Comparison of ENCODE assay signal across 8 mouse cellular contexts in the genomic region with DNA sequence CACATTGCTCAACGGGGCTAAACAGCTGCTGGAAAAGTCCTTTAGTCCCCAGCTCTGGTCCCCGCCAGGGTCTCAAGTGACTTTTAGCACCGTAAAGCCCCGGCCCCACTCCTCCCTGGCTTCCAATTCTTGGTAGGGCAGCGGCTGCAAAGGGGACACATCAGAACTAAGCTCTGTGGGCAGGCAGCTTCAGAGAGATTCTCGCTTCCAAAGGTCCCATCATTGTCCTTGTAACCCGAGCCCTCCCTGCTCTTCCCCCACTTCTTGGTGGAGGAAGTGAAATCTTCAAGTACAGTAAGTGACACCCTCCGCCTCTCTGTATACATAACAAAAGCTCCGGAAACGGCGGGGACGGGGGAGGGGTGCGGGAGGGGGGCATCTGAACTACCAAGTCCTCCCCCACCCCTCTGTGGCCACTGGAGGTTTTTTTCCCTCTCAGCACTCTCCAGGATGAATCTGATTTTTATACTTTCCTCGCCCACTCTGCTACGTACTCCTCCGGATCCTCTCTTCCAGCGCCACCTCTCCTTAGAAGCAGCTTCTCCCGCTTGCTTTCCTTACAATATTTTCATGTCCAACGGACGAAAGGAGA. TPM values are rescaled to one million over a fixed set of nuclear protein-coding genes. Genes with fewer than 3 reads are reported as not detected.
DNase-seq lines count a peak whose midpoint lies in the region; ATAC-seq and TF ChIP-seq lines count a peak whose summit lies in the region.

A gene (plus strand): TSS at position 195 of the 592 bp plus-strand sequence.

- peak within 1 kb of the TSS; percentile 77 for H3K4me2 ChIP-seq in embryonic facial prominence, embryonic 13.5 days
- peak within 1 kb of the TSS; percentile 92 for H3K4me2 ChIP-seq in heart, embryonic 13.5 days
- peak within 1 kb of the TSS; percentile 84 for H3K4me2 ChIP-seq in kidney, embryonic 16.5 days (replicated peaks; ENCODE audit: low read depth, low read length)
- H3K4me2 ChIP-seq in liver, embryonic 14.5 days (ENCODE audit: low read depth): peak within 1 kb of the TSS; percentile 75
- peak within 1 kb of the TSS; percentile 74 for H3K4me2 ChIP-seq in myocyte (ENCODE audit: low read depth)

- WGBS in embryonic facial prominence, embryonic 13.5 days: 0% methylated on average over 20 of the region's 20 CpGs
- under 1% methylated on average over 20 of the region's 20 CpGs for WGBS in heart, embryonic 13.5 days
- under 1% methylated on average over 20 of the region's 20 CpGs for WGBS in kidney, embryonic 16.5 days
- under 1% methylated on average over 20 of the region's 20 CpGs for WGBS in liver, embryonic 14.5 days (ENCODE audit: insufficient replicate concordance)

- peak within 1 kb of the TSS; percentile 73 for H3K9ac ChIP-seq in embryonic facial prominence, embryonic 13.5 days
- H3K9ac ChIP-seq in heart, embryonic 13.5 days: peak within 1 kb of the TSS; percentile 83
- H3K9ac ChIP-seq in kidney, embryonic 16.5 days (replicated peaks; ENCODE audit: low read length): peak within 1 kb of the TSS; percentile 68
- H3K9ac ChIP-seq in liver, embryonic 14.5 days (replicated peaks): no peak within 1 kb of the TSS; the same call in 1 of the 2 replicates

- TF ChIP-seq CTCF in liver, embryonic 14.5 days (IDR thresholded peaks at IDR 0.05; ENCODE audit: low read depth): no peak
- no peak for TF ChIP-seq CTCF in testis, adult 2 months (IDR thresholded peaks at IDR 0.05; ENCODE audit: control insufficient read depth, insufficient read depth, insufficient replicate concordance, low read depth, low read length)

- no peaks in the 10 kb centered on the region for H3K79me2 ChIP-seq in myocyte (ENCODE audit: control insufficient read depth, insufficient read depth)

- H3K9me3 ChIP-seq in embryonic facial prominence, embryonic 13.5 days: no peaks in the 10 kb centered on the region
- no peaks in the 10 kb centered on the region for H3K9me3 ChIP-seq in heart, embryonic 13.5 days
- no peaks in the 10 kb centered on the region for H3K9me3 ChIP-seq in kidney, embryonic 16.5 days (ENCODE audit: low read length)
- no peaks in the 10 kb centered on the region for H3K9me3 ChIP-seq in liver, embryonic 14.5 days (ENCODE audit: control insufficient read depth, low read length)

- H3K36me3 ChIP-seq in embryonic facial prominence, embryonic 13.5 days: no peaks in the 10 kb centered on the region
- H3K36me3 ChIP-seq in heart, embryonic 13.5 days: no peaks in the 10 kb centered on the region
- no peaks in the 10 kb centered on the region for H3K36me3 ChIP-seq in kidney, embryonic 16.5 days (ENCODE audit: insufficient read depth, low read length)
- no peaks in the 10 kb centered on the region for H3K36me3 ChIP-seq in liver, embryonic 14.5 days (replicated peaks; ENCODE audit: control insufficient read depth, insufficient read depth, low read depth)
- no peaks in the 10 kb centered on the region for H3K36me3 ChIP-seq in myocyte (ENCODE audit: control insufficient read depth, insufficient read depth)
- no peaks in the 10 kb centered on the region for H3K36me3 ChIP-seq in testis, adult 2 months (ENCODE audit: control insufficient read depth, insufficient read depth, low read length)

- peak; percentile 52 to 59 for DNase-seq in B cell, adult 2 months
- DNase-seq in adipocyte (ENCODE audit: low spot score): peak; percentile 50
- peak in 1 of 3 experiments; percentile 1 for DNase-seq in liver, embryonic 14.5 days (ENCODE audit: low read depth in 3 of 3, low spot score in 3 of 3)

- peak within 1 kb of the TSS; percentile 94 for H3K27ac ChIP-seq in embryonic facial prominence, embryonic 13.5 days
- peak within 1 kb of the TSS; percentile 96 for H3K27ac ChIP-seq in heart, embryonic 13.5 days (replicated peaks)
- peak within 1 kb of the TSS; percentile 96 for H3K27ac ChIP-seq in kidney, embryonic 16.5 days (ENCODE audit: low read length)
- no peak within 1 kb of the TSS for H3K27ac ChIP-seq in liver, embryonic 14.5 days
- peak within 1 kb of the TSS; percentile 78 for H3K27ac ChIP-seq in testis, adult 2 months (ENCODE audit: control insufficient read depth, insufficient read depth, low read depth, low read length)

- TF ChIP-seq POLR2A in myocyte (IDR thresholded peaks at IDR 0.05; ENCODE audit: insufficient read length, low read depth): no peak
- no peak for TF ChIP-seq POLR2A in testis, adult 2 months (IDR thresholded peaks at IDR 0.05; ENCODE audit: control insufficient read depth, low read depth, low read length)

- peak; percentile 23 for ATAC-seq in embryonic facial prominence, embryonic 13.5 days (ENCODE audit: insufficient number of reproducible peaks, insufficient read depth, low FRiP score, low TSS enrichment, low read depth)
- ATAC-seq in heart, embryonic 13.5 days (ENCODE audit: extremely low read depth, insufficient number of reproducible peaks, low FRiP score, low TSS enrichment): no peak
- peak; percentile 79 for ATAC-seq in kidney, embryonic 16.5 days (ENCODE audit: low FRiP score, low TSS enrichment)
- ATAC-seq in liver, embryonic 14.5 days (ENCODE audit: insufficient read depth): peak; percentile 52

- H3K4me1 ChIP-seq in embryonic facial prominence, embryonic 13.5 days: peaks cover 8% of the 10 kb centered on the region; the same call in 1 of the 2 replicates
- peaks cover 11% of the 10 kb centered on the region for H3K4me1 ChIP-seq in heart, embryonic 13.5 days
- 0 out of 2 replicates have a peak, but pooled peaks cover 6% of the 10 kb centered on the region for H3K4me1 ChIP-seq in kidney, embryonic 16.5 days (ENCODE audit: insufficient read depth, low read length)
- peaks cover 0 to 4% of the 10 kb centered on the region in 2 experiments; a peak in 1 of 4 replicates for H3K4me1 ChIP-seq in liver, embryonic 14.5 days (replicated peaks; ENCODE audit: control insufficient read depth in 2 of 2, insufficient read depth in 2 of 2, low read length in 1 of 2)
- peaks cover 3% of the 10 kb centered on the region for H3K4me1 ChIP-seq in testis, adult 2 months (ENCODE audit: control insufficient read depth, insufficient read depth, low read length)

- peak within 1 kb of the TSS; percentile 63 for H3K4me3 ChIP-seq in embryonic facial prominence, embryonic 13.5 days
- H3K4me3 ChIP-seq in heart, embryonic 13.5 days: peak within 1 kb of the TSS; percentile 72
- H3K4me3 ChIP-seq in kidney, embryonic 16.5 days (ENCODE audit: low read length): peak within 1 kb of the TSS; percentile 72
- peak within 1 kb of the TSS; percentile 54 to 68 for H3K4me3 ChIP-seq in liver, embryonic 14.5 days (ENCODE audit: insufficient read depth in 1 of 2, low read depth in 2 of 2, low read length in 2 of 2)
- peak within 1 kb of the TSS; percentile 58 for H3K4me3 ChIP-seq in myocyte
- H3K4me3 ChIP-seq in testis, adult 2 months (ENCODE audit: control insufficient read depth, low read depth, low read length): peak within 1 kb of the TSS; percentile 87

- no peak for TF ChIP-seq EP300 in liver, embryonic 14.5 days (IDR thresholded peaks at IDR 0.05; ENCODE audit: low read depth)

- no peaks in the 10 kb centered on the region for H3K27me3 ChIP-seq in embryonic facial prominence, embryonic 13.5 days
- H3K27me3 ChIP-seq in heart, embryonic 13.5 days (replicated peaks): no peaks in the 10 kb centered on the region
- H3K27me3 ChIP-seq in kidney, embryonic 16.5 days (ENCODE audit: insufficient read depth, low read length): no peaks in the 10 kb centered on the region
- H3K27me3 ChIP-seq in liver, embryonic 14.5 days (ENCODE audit: control insufficient read depth, insufficient read depth, low read length): no peaks in the 10 kb centered on the region
- no peaks in the 10 kb centered on the region for H3K27me3 ChIP-seq in myocyte (ENCODE audit: control insufficient read depth, insufficient read depth, insufficient read length)
- no peaks in the 10 kb centered on the region; the same call in 1 of the 2 replicates for H3K27me3 ChIP-seq in testis, adult 2 months (ENCODE audit: control insufficient read depth, insufficient read depth, low read length)

- H3ac ChIP-seq in myocyte (ENCODE audit: control insufficient read depth, insufficient read length): no peak within 1 kb of the TSS

TF ChIP-seq in myocyte, 11 proteins besides CTCF, POLR2A, EP300 and RAD21:
- TF ChIP-seq TCF12 (IDR thresholded peaks at IDR 0.05; ENCODE audit: insufficient read depth, poor library complexity, severe bottlenecking) (no peak), MAX (IDR thresholded peaks at IDR 0.05; ENCODE audit: low read depth) (no peak), MYOG (IDR thresholded peaks at IDR 0.05; ENCODE audit: control insufficient read depth in 1 of 3, insufficient read depth in 1 of 3, insufficient read length in 2 of 3, low read depth in 2 of 3) (no peak), TCF3 (IDR thresholded peaks at IDR 0.05; ENCODE audit: insufficient read length, low read depth) (no peak), USF1 (IDR thresholded peaks at IDR 0.05; ENCODE audit: low read depth) (no peak), E2F4 (IDR thresholded peaks at IDR 0.05; ENCODE audit: insufficient read depth) (no peak), SRF (IDR thresholded peaks at IDR 0.05; ENCODE audit: control insufficient read depth, insufficient read length, low read depth) (no peak), CEBPB (IDR thresholded peaks at IDR 0.05; ENCODE audit: insufficient read depth, poor library complexity, severe bottlenecking) (no peak), REST (IDR thresholded peaks at IDR 0.05; ENCODE audit: insufficient read depth, insufficient read length) (no peak), POLR2AphosphoS2 (IDR thresholded peaks at IDR 0.05; ENCODE audit: insufficient read length, low read depth) (no peak), MYOD1 (IDR thresholded peaks at IDR 0.05; ENCODE audit: control insufficient read depth in 1 of 3, insufficient read length in 2 of 3, low read depth in 2 of 3) (no peak)

RNA-seq across cellular contexts. Expression of the gene that starts here (rescaled TPM):
- polyA plus RNA-seq in embryonic facial prominence, embryonic 13.5 days (2015; fragmentation: Nextera tagmentation; extraction: Ambion mirVana): 13.4 and 15.1 TPM in 2 replicates
- polyA plus RNA-seq in heart, embryonic 13.5 days (2015; fragmentation: Nextera tagmentation; extraction: Ambion mirVana): 24.8 and 27.9 TPM in 2 replicates
- 12.8 and 14.4 TPM in 2 replicates for polyA plus RNA-seq in kidney, embryonic 16.5 days (2015; fragmentation: Nextera tagmentation; extraction: Ambion mirVana)
- 0.16 and 0.24 TPM in 2 replicates for polyA plus RNA-seq in liver, embryonic 14.5 days (2012; rRNA removed)
- polyA plus RNA-seq in liver, embryonic 14.5 days (2014; fragmentation: Nextera tagmentation; extraction: Ambion mirVana): 0.30 and 0.88 TPM in 2 replicates
- 4.4 TPM for polyA plus RNA-seq in myocyte (2012; fragmentation: generic; extraction: Trizol)
- 2.7 and 3.4 TPM in 2 replicates for polyA plus RNA-seq in testis, adult 2 months (2012; rRNA removed)

Comparison
In these comparisons a context has a peak if more than half of its experiments do, and no peak if none do; other contexts are left out.
1. Peak in ATAC-seq, H3K4me3 ChIP-seq and H3K4me2 ChIP-seq in liver, embryonic 14.5 days; RNA of the gene not detected or under 1 TPM.